Mouse (Mus musculus): ENCODE results near the gene Psmb1. TPM values are rescaled to one million over a fixed set of nuclear protein-coding genes. Genes with fewer than 3 reads are reported as not detected.

The Psmb1 gene
- total and polyA plus RNA-seq, 3 experiments = 200 to 445 (median 222) TPM

DNA sequence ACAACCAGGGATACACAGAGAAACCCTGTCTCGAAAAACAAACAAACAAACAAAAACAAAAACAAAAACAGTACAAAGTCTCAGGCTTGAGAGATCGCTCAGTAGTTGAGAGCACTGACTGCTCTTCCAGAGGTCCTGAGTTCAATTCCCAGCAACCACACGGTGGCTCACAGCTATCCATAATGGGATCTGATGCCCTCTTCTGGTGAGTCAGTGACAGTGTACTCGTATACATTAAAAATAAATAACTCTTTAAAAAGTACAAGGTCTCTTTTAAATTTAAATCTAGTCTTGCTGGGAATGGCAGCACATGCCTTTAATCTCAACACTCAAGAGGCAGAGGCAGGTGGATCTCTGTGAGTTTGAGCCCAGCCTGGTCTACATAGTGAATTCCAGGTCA lies 26.9 kb downstream of the Psmb1 start:
- no peak overlapping the region for H3K27ac ChIP-seq (ENCODE audit: control insufficient read depth, low read depth, low read length)
- H3K4me1 ChIP-seq (ENCODE audit: control insufficient read depth in 1 of 2, insufficient read depth in 2 of 2, low read length in 2 of 2) = no peaks in the 10 kb centered on the region
- no peaks in the 10 kb centered on the region for H3K79me2 ChIP-seq (ENCODE audit: control insufficient read depth, insufficient read depth, low read length, poor library complexity)
- TF ChIP-seq MAX (IDR thresholded peaks at IDR 0.05; ENCODE audit: low read length) (no peak), CTCF (IDR thresholded peaks at IDR 0.05 in 2 of 3, conservative IDR thresholded peaks at IDR 0.05 in 1 of 3; ENCODE audit: control insufficient read depth in 1 of 3, insufficient read depth in 1 of 3, low read depth in 2 of 3, low read length in 3 of 3, poor library complexity in 1 of 3, severe bottlenecking in 1 of 3) (peak; percentile 29 to 50 (median 41); a peak in 5 of 6 replicates), SMC3 (IDR thresholded peaks at IDR 0.05; ENCODE audit: low read depth, low read length) (peak; percentile 32; the same call in 1 of the 2 replicates), MEF2A (IDR thresholded peaks at IDR 0.05; ENCODE audit: extremely low read depth, insufficient replicate concordance, low read depth, low read length, poor library complexity, severe bottlenecking) (no peak)
- no peak overlapping the region for H3K4me3 ChIP-seq (ENCODE audit: control insufficient read depth in 1 of 2, insufficient read depth in 1 of 2, low read depth in 2 of 2, low read length in 2 of 2)
- no peaks in the 10 kb centered on the region for H3K9me3 ChIP-seq (replicated peaks; ENCODE audit: insufficient read depth, low read length)
- H3K9ac ChIP-seq (ENCODE audit: control insufficient read depth, low read depth, low read length, poor library complexity, severe bottlenecking) = no peak overlapping the region
- H3K27me3 ChIP-seq (ENCODE audit: control insufficient read depth in 1 of 2, insufficient read depth in 2 of 2, low read length in 2 of 2) = no peaks in the 10 kb centered on the region
- peaks cover 0 to 20% of the 10 kb centered on the region in 2 experiments; a peak in 3 of 4 replicates for H3K36me3 ChIP-seq (ENCODE audit: control insufficient read depth in 1 of 2, insufficient read depth in 2 of 2, low read length in 2 of 2)
- DNase-seq (ENCODE audit: low read depth, low spot score) = peak; percentile 50

DNA sequence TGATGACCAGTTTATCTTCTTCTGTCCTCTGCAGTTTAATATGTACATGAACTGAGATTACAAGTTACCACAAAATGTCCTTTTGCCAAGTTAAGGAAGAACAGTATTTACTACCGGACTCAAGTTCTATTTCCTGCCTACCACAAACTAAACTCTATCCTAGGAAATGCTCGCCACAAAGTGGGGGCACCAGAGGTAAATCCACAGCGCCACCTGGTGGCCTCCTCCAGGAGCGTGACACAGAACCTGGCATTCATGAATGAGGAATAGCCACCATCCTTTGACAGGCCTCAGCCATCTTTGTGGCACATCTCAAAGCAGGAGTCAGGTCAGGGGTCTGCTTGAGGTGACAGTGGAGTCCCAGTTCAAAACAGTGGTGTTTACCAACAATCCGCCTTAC lies 31.9 kb downstream of the Psmb1 start:
- peak; percentile 77 for TF ChIP-seq RAD21 (IDR thresholded peaks at IDR 0.05; ENCODE audit: low read depth, low read length)
- no peak for TF ChIP-seq TCF12 (IDR thresholded peaks at IDR 0.05; ENCODE audit: low read depth, low read length)
- TF ChIP-seq ZC3H11A (IDR thresholded peaks at IDR 0.05; ENCODE audit: low read depth, low read length) = peak; percentile 63
- TF ChIP-seq E2F4 (IDR thresholded peaks at IDR 0.05; ENCODE audit: borderline replicate concordance, low read depth, low read length) = no peak
- TF ChIP-seq USF2 (IDR thresholded peaks at IDR 0.05; ENCODE audit: borderline replicate concordance in 1 of 2, insufficient read depth in 1 of 2, low read depth in 1 of 2, low read length in 2 of 2) = no peak
- TF ChIP-seq SIN3A (IDR thresholded peaks at IDR 0.05; ENCODE audit: low read length) = peak; percentile 41; the same call in 1 of the 2 replicates
- TF ChIP-seq SMC3 (IDR thresholded peaks at IDR 0.05; ENCODE audit: low read depth, low read length) = peak; percentile 82
- 0 out of 2 replicates have a peak, but pooled peaks have one; percentile 29 for TF ChIP-seq ELF1 (IDR thresholded peaks at IDR 0.05; ENCODE audit: low read depth, low read length)
- TF ChIP-seq MAZ (IDR thresholded peaks at IDR 0.05; ENCODE audit: low read depth, low read length) = peak; percentile 81
- no peak for TF ChIP-seq NRF1 (IDR thresholded peaks at IDR 0.05; ENCODE audit: insufficient read depth, low read depth, low read length, poor library complexity, severe bottlenecking)
- TF ChIP-seq MXI1 (IDR thresholded peaks at IDR 0.05; ENCODE audit: low read depth, low read length) = no peak
- TF ChIP-seq HCFC1 (IDR thresholded peaks at IDR 0.05; ENCODE audit: low read depth, low read length) = no peak
- no peak for TF ChIP-seq MEF2A (IDR thresholded peaks at IDR 0.05; ENCODE audit: extremely low read depth, insufficient replicate concordance, low read depth, low read length, poor library complexity, severe bottlenecking)
- peak; percentile 88 to 92 (median 89) for TF ChIP-seq CTCF (IDR thresholded peaks at IDR 0.05 in 2 of 3, conservative IDR thresholded peaks at IDR 0.05 in 1 of 3; ENCODE audit: control insufficient read depth in 1 of 3, insufficient read depth in 1 of 3, low read depth in 2 of 3, low read length in 3 of 3, poor library complexity in 1 of 3, severe bottlenecking in 1 of 3)
- no peak for TF ChIP-seq KAT2A (conservative IDR thresholded peaks at IDR 0.05; ENCODE audit: low read depth, low read length)
- TF ChIP-seq CHD1 (IDR thresholded peaks at IDR 0.05; ENCODE audit: low read depth, low read length) = no peak
- Histone ChIP-seq H3K27ac (ENCODE audit: control insufficient read depth, low read depth, low read length) (no peak overlapping the region), H3K27me3 (ENCODE audit: control insufficient read depth in 1 of 2, insufficient read depth in 2 of 2, low read length in 2 of 2) (no peaks in the 10 kb centered on the region), H3K4me1 (ENCODE audit: control insufficient read depth in 1 of 2, insufficient read depth in 2 of 2, low read length in 2 of 2) (peaks cover 0 to 2% of the 10 kb centered on the region in 2 experiments; a peak in 1 of 4 replicates), H3K36me3 (ENCODE audit: control insufficient read depth in 1 of 2, insufficient read depth in 2 of 2, low read length in 2 of 2) (peaks cover 0 to 3% of the 10 kb centered on the region in 2 experiments; a peak in 3 of 4 replicates), H3K79me2 (ENCODE audit: control insufficient read depth, insufficient read depth, low read length, poor library complexity) (no peaks in the 10 kb centered on the region), H3K9me3 (replicated peaks; ENCODE audit: insufficient read depth, low read length) (no peaks in the 10 kb centered on the region), H3K4me3 (ENCODE audit: control insufficient read depth in 1 of 2, insufficient read depth in 1 of 2, low read depth in 2 of 2, low read length in 2 of 2) (no peak overlapping the region), H3K9ac (ENCODE audit: control insufficient read depth, low read depth, low read length, poor library complexity, severe bottlenecking) (no peak overlapping the region)
- DNase-seq (ENCODE audit: low read depth, low spot score) = peak; percentile 80

Measured in MEL (cell line).